Mouse (Mus musculus) right cerebral cortex, postnatal 4 days (tissue): Measurements from ENCODE around the gene Zfp473.
"Not testable (repeated sequence)": the region's sequence is repeated elsewhere in the genome, so short reads cannot be mapped to it uniquely, and the experiment has no call there.

Experiments used
- DNase-seq: peaks from one replicate; pipeline ENCODE4 v3.0.0-alpha.2; 2022

Zfp473 gene

GRCm38 (mm10) chr7:44750950-44751349 is at the start of gene Zfp473:
Gene Zfp473, minus strand, starts transcription at chr7:44751050.
- not testable (repeated sequence) for DNase-seq

GRCm38 (mm10) chr7:44792781-44793180 is 41.9 kb upstream of the Zfp473 start:
- no peak for DNase-seq

DNA sequence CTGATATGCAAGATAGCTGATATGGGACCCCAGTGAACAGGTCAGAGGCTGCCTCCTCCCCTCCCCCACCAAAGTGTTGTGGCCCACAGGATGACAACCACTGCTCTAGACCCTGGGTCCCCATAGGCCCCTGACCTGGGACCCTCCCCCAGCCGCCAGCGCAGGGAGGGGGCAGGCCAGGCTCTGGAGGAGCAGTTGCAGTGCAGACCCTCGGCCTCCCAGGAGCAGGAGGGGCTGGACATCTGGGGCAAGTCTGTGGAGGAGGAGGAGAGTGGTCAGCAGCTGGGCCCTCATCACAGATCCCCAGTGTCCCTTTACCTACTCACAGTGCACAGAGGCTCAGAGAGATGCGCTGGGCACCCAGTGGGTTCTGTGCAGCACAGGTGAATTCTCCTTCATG is 39.2 kb upstream of the Zfp473 start:
- DNase-seq = no peak

- DNase-seq = no peak
Measured at GRCm38 (mm10) chr7:44789531-44789930, 38.7 kb upstream of the Zfp473 start.

DNA sequence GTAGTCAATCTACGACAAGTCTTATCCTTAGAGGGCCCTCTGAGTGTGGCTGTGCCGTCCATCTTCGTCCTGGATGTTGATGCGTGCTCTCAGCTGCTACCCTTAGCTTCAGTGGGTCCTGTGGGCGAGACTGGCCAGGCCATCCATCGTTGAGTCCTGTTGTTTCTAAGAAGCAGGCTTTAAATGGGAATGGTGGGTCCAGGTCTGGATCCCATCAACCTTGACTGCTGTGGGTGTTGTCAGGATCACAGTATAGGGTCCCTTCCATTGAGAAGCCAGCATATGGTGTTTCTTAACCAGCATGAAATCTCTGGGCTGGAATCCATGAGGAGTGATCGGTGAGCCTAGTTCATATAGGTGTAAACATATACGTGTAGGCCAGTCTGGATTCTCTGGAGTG is 29.3 kb upstream of the Zfp473 start:
- DNase-seq = no peak

DNA sequence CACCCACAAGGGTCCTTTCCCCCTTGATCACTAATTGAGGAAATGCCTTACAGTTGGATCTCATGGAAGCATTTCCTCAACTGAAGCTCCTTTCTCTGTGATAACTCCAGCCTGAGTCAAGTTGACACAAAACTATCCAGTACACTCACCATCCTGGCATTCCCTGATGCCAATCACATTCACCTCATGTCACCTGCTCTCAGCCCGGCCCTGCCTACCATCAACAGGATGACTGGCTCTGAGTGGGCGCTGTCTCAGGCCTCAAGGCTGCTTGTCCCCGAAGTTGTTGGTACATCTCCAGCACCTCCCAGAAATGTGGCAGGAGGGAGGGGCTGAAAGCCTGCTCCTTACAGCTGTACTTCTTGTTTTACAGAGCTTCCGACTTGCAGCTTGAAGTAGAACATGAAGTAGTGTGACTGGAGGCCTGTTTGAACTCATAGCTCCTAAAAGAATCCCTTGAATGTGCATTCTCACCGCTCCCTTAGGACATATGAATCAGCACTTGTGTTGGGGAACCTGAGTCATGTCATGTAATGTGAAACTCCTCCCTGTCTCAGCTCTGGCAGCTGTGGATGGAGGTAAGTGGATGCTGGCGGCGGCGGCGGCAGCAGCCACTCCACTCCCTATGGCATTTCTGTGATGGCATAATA is 26.1 kb upstream of the Zfp473 start:
- no peak for DNase-seq

DNA sequence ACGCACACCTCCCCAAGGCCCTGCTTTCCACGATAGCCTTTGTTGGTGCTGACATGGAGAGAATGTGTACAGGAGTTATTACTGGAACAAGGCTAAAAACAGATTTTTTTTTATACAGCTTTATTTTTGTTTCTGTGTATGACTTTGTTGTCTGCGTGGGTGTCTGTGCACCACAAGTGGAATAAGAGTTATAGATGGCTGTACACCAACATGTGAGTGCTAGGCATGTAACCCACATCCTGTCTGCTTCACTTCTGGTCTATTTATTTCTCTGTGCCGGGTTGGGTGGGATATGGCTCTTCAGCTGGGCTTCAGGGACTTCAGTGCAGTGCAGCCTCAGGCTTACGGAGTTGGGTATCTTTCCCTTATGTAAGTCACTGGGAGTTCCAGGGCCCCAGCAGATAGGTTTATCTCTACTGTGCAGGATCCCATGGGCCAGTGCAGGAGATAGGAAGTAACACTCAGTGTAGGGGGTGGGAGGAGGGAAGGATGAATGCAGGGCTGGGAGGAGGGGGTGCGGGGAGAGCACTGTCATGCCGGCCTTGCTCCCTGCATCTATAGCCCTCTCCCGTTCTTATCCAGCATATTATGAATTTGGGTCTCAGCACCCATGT is 21.8 kb upstream of the Zfp473 start:
- DNase-seq = no peak

GRCm38 (mm10) chr7:44770046-44770578 is 19.3 kb upstream of the Zfp473 start:
- peak; percentile 42 for DNase-seq

DNA sequence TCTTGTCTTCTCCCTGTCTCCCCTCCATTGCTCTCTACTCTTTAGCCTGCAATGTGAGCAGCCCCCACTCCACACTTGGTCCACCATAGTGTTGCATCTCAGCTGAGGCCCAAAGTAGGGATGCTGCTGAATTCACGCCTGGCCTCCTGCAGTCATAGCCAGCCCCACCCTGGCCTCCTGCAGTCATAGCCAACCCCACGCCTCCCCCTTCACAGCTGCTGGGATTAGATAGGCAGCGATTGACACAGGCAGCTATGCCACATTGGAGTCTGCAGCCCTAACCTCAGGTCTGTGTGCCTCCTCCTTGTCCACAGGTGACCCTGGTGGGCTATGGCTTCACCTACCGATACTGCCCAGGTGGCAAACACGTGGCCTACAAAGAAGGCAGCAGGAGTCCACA is 17.3 kb upstream of the Zfp473 start:
- DNase-seq = no peak

- DNase-seq = no peak
Measured at GRCm38 (mm10) chr7:44760366-44760765, 9.5 kb upstream of the Zfp473 start.

DNA sequence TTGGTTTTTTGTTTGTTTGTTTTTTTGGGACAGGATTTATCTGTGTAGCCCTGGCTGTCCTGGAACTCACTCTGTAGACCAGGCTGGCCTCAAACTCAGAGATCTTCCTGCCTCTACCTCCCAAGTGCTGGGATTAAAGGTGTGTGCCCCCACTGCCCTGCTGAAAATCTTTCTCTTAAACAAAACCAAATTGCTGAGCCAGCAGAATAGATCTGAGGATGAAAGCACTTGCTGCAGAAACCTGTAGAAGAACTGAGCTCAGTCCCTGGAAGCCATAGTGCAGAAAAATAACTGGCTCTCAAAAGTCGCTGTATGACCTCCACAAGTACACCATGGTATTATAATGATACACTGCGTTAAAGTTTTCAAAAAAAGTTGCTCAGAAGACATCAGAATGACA is 6.3 kb upstream of the Zfp473 start:
- DNase-seq = no peak

DNA sequence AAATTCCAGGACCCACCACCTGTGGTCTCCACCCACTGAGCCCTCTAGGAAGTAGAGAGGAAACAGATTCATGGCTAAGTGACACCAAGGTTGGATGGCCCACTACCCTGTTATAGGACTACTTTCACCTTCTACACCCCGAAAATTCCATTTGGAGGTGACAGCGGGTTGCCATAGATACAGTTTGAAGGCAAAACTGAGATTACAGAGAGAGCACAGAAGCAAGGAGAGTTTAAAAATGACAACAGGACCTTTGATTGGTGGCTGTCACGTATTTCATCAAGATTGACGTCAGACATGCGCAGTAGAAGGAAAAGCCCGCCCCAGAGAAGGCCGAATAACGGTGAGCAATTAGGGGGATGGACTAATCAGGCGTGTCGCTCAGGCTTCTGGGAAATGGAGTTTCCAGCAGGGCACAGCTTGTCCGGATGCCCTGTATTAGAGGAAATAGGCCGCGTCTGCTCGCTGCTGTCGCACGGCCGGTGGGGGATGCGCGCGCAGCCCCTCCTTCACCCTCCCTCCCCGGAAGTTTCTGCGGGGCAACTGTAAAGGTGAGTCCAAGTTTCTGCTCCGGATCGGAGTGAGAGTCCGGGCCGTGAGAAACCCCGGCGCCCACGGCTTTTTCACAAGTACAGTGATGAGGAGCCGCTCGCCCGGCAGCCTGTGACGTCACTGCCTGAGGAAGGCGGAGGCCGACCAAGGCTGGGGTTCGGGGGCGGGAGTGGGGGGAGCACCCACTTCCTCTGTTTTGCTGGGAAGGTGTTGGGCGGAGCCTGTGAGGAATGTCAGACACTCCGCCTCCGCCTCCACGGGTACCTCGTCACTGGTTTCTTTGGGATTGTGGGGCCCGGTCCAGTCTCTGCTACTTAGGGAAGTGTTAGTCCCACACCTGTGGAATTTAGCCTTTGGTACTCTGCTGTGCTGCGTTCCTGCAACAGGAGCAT is 2.5 kb downstream of the Zfp473 start, which contains the start of gene Vrk3:
TSS of gene Vrk3 (plus strand) at position 313 of the 944 bp plus-strand sequence.
- peak; percentile 83 for DNase-seq

DNA sequence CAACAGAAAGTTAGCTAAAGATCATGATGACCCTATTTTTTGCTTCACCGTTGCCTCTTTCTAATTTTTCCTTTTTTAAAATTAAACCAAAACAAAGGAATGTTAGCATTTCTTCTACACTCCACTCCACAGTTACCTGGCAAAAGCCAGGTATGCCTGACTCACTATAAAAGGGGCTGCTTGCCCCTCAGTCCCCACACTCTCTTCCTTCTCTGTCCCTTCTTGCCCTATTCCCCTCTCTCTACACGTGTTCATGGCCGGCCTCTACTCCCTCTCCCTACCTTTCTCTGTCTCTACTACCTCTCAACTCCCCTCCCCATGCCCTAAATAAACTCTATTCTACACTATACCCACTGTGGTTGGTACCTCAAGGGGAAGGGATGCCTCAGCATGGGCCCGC is 3.7 kb downstream of the Zfp473 start:
- no peak for DNase-seq

DNA sequence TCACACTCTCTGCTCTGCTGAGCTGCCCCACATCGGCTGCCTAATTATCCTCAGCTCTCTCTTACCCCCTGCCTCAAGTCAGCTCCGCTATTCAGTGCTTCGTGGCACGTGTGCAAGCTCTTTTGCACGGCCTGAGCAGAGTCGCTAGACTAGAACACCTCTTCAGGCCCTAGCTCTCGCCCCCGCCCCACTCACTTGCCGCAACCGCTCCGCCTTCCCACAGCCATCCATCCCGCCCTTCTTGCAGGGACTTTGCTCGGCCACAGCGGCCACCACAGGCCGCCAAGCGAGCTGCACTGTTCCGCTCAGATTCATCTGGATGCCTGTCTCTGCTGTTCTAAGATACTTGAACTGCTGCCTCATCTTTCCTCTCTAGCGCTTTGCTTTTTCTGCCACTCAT is 5.8 kb downstream of the Zfp473 start:
- DNase-seq = peak; percentile 79

GRCm38 (mm10) chr7:44744270-44744669 is 6.6 kb downstream of the Zfp473 start:
- no peak for DNase-seq

- no peak for DNase-seq
Measured at GRCm38 (mm10) chr7:44741361-44741760, 9.5 kb downstream of the Zfp473 start.

- no peak for DNase-seq
Measured at GRCm38 (mm10) chr7:44733723-44734122, 17.1 kb downstream of the Zfp473 start.

- no peak for DNase-seq
Measured at GRCm38 (mm10) chr7:44728082-44728975, 22.5 kb downstream of the Zfp473 start.

GRCm38 (mm10) chr7:44727151-44727550 is 23.7 kb downstream of the Zfp473 start:
- DNase-seq = no peak

DNA sequence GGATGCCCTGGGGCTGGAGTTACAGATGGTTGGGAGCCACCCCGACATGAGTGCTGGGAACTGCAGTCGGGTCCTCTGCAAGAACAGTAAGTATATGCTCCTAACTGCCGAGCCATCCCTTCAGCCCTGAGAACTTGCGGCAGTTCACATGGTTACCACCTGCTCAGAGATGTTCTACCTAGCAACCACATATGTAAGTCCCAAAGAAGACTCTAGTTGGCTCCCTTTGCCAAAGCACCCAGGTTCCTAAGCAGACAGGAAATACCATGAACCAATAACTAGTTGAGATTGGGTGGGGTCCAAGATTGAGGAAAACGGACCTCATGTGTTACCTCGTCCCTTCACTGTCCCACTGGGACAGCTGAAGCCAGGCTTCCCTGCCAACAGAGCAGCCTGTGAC is 24.5 kb downstream of the Zfp473 start:
- no peak for DNase-seq

- DNase-seq = peak; percentile 8
Measured at GRCm38 (mm10) chr7:44724316-44724715, 26.5 kb downstream of the Zfp473 start.

- DNase-seq = no peak
Measured at GRCm38 (mm10) chr7:44722058-44722457, 28.8 kb downstream of the Zfp473 start.
